13 mouse cellular contexts compared by ENCODE assay signal in genomic region chr11:22969486-22969885, GRCm38 (mm10). TPM values are rescaled to one million over a fixed set of nuclear protein-coding genes. Genes with fewer than 3 reads are reported as not detected.
DNase-seq lines count a peak whose midpoint lies in the region; ATAC-seq and TF ChIP-seq lines count a peak whose summit lies in the region.
"Had no signal": no experiment of that assay in that cellular context is flagged by ENCODE, and none has a peak within 500 bp of the region (broad histone marks: within the 10 kb centered on the region; RNA-seq: fewer than 3 reads in every experiment).

No protein-coding gene starts in this region.

- H3K4me3 ChIP-seq in cortical plate, adult 2 months (ENCODE audit: insufficient read depth, low read length), result no peak overlapping the region
- H3K4me3 ChIP-seq: forebrain, embryonic 10.5 days; heart, embryonic 13.5 days; kidney, embryonic 15.5 days; megakaryocyte, embryonic 14.5 days; stomach, embryonic 15.5 days had no signal

- no peaks in the 10 kb centered on the region for H3K4me1 ChIP-seq in cortical plate, adult 2 months (ENCODE audit: control insufficient read depth, insufficient read depth, low read length)

- TF ChIP-seq CTCF in cortical plate, adult 2 months (IDR thresholded peaks at IDR 0.05; ENCODE audit: extremely low read depth, insufficient read depth, low read length), result 0 out of 2 replicates have a peak, but pooled peaks have one; percentile 3

- no peak for TF ChIP-seq POLR2A in cortical plate, adult 2 months (IDR thresholded peaks at IDR 0.05; ENCODE audit: extremely low read depth, insufficient read depth, low read length)

- DNase-seq in cerebellum, adult 9-10 months, result peak; percentile 69
- no peak for DNase-seq in cerebellum, adult 18-20 months
- DNase-seq in layer of hippocampus, adult 9-10 months (ENCODE audit: low spot score), result peak; percentile 50
- no peak for DNase-seq in layer of hippocampus, adult 11-12 months (ENCODE audit: low spot score)
- peak; percentile 67 for DNase-seq in CD4-positive helper T cell, adult 2 months (ENCODE audit: low read depth, low spot score)
- no peak for DNase-seq in right cerebral cortex, postnatal 14 days

- H3K27ac ChIP-seq in cortical plate, adult 2 months (ENCODE audit: insufficient read depth, low read length), result no peak overlapping the region
- H3K27ac ChIP-seq: forebrain, embryonic 10.5 days; heart, embryonic 13.5 days; kidney, embryonic 15.5 days; stomach, embryonic 15.5 days had no signal

- ATAC-seq in erythroid progenitor cell, adult 5-6 weeks (replicated peaks; ENCODE audit: low FRiP score, poor library complexity, severe bottlenecking), result no peak

RNA-seq across cellular contexts. Expression of gene Zrsr1, which starts 2.3 kb away (rescaled TPM):
- polyA plus RNA-seq in cortical plate, adult 2 months (2012; rRNA removed), result 54.6 and 58.5 TPM in 2 replicates
- total RNA-seq in erythroid progenitor cell, adult 5-6 weeks (2015; ENCODE audit: low replicate concordance), result 27.4 and 31.0 TPM in 2 replicates
- total RNA-seq in erythroid progenitor cell, adult 5-6 weeks (2017; ENCODE audit: low replicate concordance), result 48.4 and 75.7 TPM in 2 replicates

RNA-seq across cellular contexts. Expression of gene Gm28048, which starts 12.4 kb away (rescaled TPM):
- polyA plus RNA-seq in cortical plate, adult 2 months (2012; rRNA removed), result 4.5 and 7.3 TPM in 2 replicates
- total RNA-seq in erythroid progenitor cell, adult 5-6 weeks (2015; ENCODE audit: low replicate concordance), result 13.0 and 16.9 TPM in 2 replicates
- total RNA-seq in erythroid progenitor cell, adult 5-6 weeks (2017; ENCODE audit: low replicate concordance), result 1.6 and 13.6 TPM in 2 replicates

RNA-seq across cellular contexts. Expression of gene Commd1, which starts 12.7 kb away (rescaled TPM):
- polyA plus RNA-seq in cortical plate, adult 2 months (2012; rRNA removed), result 39.4 TPM in 2 replicates
- 38.1 and 66.7 TPM in 2 replicates for total RNA-seq in erythroid progenitor cell, adult 5-6 weeks (2015; ENCODE audit: low replicate concordance)
- total RNA-seq in erythroid progenitor cell, adult 5-6 weeks (2017; ENCODE audit: low replicate concordance), result 30.7 and 36.3 TPM in 2 replicates

RNA-seq across cellular contexts. Expression of gene Cct4, which starts 20.8 kb away (rescaled TPM):
- 62.2 and 64.7 TPM in 2 replicates for polyA plus RNA-seq in cortical plate, adult 2 months (2012; rRNA removed)
- 104 and 114 TPM in 2 replicates for total RNA-seq in erythroid progenitor cell, adult 5-6 weeks (2015; ENCODE audit: low replicate concordance)
- 71.1 and 77.6 TPM in 2 replicates for total RNA-seq in erythroid progenitor cell, adult 5-6 weeks (2017; ENCODE audit: low replicate concordance)

RNA-seq across cellular contexts. Expression of gene Fam161a, which starts 37.8 kb away (rescaled TPM):
- 3.5 and 5.3 TPM in 2 replicates for polyA plus RNA-seq in cortical plate, adult 2 months (2012; rRNA removed)
- 8.0 and 29.9 TPM in 2 replicates for total RNA-seq in erythroid progenitor cell, adult 5-6 weeks (2015; ENCODE audit: low replicate concordance)
- 6.8 and 19.2 TPM in 2 replicates for total RNA-seq in erythroid progenitor cell, adult 5-6 weeks (2017; ENCODE audit: low replicate concordance)

Comparison
In these comparisons a context has a peak if more than half of its experiments do, and no peak if none do; other contexts are left out.
1. DNase-seq: peak in cerebellum, adult 9-10 months (single experiment), layer of hippocampus, adult 9-10 months (single experiment) and CD4-positive helper T cell, adult 2 months (single experiment); none in cerebellum, adult 18-20 months (0 of 2), layer of hippocampus, adult 11-12 months (single experiment) and right cerebral cortex, postnatal 14 days (single experiment).